Mouse (Mus musculus): ENCODE measurements around the gene Btg4.

Gene Btg4

DNA sequence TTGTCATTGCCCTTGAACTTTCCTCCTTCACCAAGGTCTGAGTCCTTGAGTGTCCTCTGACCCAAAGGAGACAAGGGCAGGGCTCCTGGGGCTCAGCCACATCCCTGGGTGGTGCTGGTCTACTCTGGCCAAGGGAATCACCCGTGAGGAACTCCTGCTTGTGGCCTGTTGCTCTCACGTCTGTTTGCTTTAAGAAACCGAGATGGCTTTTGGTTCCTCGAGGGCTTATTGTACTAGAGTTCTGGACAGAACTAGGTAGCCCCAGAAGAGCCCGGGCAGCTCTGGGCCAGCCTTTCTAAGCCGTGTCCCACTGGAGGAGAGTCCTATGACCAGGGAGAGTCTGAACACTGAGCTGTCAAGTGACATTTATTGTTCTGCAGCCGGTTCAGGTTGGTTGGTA lies 108.4 kb downstream of the Btg4 start:
- no peak for DNase-seq

All from B cell, adult 2 months (primary cell).